Mouse (Mus musculus) mouse trophoblast stem cell (cell line): ENCODE data around the gene Gatad1.
"Not testable (repeated sequence)": the region's sequence is repeated elsewhere in the genome, so short reads cannot be mapped to it uniquely, and the experiment has no call there.

ENCODE experiments used
- in situ Hi-C, 2 experiments: fragments of 300-500 bp; cut with MseI, MboI; formaldehyde crosslinking; loops; 2 replicates in 1 of 2; 3 replicates in 1 of 2; pipeline ENCODE4 v1.15.1; 2025

Gene Gatad1

DNA sequence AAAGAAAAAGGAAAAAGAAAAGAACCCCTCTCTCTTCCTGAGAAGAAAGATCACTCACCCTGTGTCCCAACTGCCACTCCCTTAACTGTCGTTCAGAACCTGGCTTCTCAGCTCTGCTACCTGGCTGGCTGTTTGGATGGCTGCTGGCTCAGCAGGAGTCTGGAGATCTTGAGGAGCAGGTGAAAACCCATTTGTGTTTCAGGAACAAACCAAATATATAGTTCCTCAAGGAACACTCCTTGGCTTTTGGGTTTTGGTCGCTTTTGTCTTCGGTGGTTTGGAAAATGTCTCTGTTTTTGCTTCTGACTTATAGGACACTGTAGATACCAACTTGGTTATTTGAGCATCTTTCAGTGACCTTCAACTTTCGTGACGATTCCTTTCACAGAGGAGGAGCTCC lies at the start of gene Gatad1:
Gatad1 (minus strand) TSS at position 101 of the 400 bp plus-strand sequence.
- in situ Hi-C loops: no loop called here

DNA sequence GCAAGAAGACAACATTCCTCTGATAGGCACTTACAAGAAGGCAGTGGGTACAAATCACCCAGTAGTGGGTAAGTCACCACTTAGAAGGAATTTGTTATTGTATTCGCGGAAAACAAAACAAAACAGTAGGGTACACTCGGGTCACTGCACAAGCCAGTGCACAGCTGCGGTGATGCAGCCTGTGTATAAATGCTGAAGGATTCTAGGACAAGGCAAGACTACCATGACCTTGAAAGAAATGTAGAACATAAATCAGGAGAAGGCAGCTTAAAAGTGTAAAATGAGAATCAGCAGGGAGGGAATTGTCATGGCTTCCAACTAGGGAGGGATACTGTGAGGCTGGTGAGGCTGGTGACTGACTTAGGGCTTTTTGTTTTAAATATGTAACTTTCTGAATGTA lies 45.2 kb upstream of the Gatad1 start:
- in situ Hi-C loops: no loop called here

DNA sequence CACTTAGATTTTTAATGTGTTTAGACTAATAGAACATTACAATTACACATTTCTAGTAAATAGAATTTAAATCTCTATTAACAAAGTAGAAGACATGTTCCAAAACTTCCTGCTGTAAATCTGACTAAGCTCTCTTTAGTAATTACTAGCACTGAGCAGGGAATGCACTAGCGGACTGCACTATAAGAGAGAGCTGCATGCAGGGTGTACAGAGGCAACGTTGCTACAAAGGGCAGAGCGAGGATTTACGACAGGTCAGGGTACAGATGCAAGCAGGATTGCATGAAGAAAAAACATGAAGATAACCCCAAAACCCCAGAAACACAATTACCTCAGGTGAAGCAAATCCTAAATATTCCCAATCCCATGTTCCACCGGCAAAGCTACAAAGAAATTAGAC lies 43.0 kb upstream of the Gatad1 start:
- in situ Hi-C loops: no loop called here

DNA sequence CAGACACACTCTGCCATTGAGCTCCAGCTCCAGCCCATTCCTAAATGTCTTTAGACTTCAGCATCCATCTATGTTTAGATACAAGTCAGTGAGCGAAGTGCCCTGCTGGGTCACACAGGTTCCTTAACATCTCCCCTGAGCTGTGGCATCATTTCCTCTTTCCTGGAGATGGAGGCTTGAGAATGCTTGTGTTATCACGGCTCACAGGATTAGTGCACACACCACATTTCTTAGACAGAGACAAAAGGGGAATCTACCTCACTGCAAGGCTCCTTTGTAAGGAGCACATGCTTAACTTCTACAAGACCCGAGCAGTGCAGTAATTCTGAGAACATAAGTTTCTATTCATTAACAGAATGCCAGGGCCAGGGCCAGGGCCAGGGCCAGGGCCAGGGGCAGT lies 39.0 kb upstream of the Gatad1 start:
- in situ Hi-C loops: no loop called here

DNA sequence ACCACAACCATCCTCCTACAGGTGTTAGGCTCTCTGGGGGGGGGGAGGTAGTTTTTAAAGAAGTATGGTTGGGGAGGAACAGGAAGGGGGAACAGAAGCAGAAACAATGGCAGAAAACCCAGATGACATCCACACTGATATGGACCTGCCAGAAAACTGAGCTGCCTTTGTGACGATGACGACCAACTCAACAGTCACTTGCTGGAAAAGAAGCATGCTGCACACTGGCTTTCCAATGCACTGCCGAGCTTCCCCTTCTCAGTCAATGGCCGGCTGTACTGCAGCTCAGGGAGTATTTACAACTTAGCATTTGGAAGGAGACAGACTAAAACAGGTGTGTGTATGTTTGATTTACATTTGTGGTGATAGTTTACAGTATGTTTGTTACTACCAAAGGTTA lies 38.2 kb upstream of the Gatad1 start:
- in situ Hi-C loops: no loop called here

DNA sequence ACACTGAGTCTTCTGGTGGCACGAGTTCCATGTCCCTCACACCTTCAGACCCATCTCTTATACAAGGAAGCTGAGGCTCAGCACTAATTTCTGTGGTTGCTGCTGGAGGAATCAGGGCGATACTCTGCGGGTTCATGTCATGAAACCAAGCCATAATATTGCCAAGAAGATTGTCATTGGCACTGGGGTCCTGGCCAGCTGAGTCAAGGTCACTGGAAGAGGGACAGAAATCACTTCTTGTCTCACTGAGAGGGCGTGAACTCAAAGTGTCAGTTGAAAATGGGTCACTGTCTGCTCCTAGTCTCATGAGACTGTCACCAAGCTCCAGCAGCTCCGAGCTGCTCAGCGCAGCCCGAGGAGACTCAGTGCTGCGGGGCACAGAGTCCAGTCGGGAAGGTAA lies 36.0 kb upstream of the Gatad1 start:
- in situ Hi-C loops: no loop called here

DNA sequence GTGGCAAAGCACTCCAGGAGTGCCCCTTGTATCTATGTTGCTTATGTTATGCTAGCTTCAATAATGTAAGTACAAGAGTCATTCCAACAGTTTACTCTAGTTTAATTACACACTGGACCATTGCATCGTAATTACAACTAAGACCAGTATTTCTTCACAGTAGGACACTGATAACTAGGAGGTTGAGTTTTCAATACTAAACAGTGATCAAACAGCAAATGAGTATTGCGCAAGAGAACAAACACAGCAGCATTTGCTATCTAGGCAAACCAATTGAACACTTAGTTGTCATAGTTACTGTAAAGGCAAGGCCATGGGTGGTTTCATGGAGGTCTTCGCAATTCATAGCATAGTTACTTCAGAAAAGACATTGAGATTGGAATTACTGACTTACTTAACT lies 34.3 kb upstream of the Gatad1 start:
- in situ Hi-C loops: no loop called here

DNA sequence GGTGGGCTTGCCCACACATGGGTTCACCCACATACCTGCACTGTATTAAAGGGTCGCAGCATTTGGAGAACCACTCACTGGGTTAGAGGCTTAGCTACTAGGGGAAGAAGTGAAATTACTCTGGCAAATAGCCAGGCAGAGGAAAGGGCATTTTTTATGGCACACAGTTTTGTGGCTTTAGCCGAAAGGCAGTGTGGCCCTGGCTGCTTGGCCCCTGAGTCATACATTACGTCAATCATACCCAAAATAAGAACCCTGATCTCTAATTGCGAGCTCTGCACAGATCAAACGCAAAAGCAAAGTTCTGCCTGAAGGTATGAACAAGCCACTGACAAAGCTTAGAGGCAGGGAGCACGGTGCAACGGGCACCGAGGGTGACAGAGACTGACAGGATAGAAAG lies 31.3 kb upstream of the Gatad1 start:
- in situ Hi-C loops: no loop called here

DNA sequence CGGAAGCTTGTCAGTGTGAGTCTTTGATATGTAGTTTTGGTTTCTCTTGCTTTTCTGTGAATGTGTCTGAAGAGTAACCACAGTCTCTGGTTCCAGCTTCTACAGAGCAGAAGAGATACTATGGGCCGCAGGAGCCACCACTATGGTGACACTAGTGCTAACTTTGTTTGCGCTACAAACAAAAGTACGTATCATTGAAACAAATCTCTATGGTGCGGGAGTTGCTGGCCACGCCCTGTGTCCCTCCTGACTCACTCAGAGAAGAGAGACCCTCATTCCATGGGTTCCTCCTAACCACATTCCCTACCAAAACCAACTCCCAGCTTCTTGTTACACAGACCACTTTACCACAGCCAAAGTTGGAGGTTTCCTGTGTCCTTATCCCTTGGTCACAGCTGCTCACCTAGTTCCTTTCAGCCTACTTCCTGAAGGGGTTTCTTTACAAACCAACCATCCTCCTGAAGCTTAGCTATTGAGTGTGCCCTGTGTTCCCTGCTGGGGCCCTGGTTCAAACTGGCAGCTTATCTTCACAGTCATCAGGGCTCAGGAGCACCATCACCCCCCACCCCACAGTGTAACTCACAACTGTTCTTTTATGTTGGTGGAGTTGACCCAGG lies 13.1 kb upstream of the Gatad1 start:
- in situ Hi-C loops: no loop called here

DNA sequence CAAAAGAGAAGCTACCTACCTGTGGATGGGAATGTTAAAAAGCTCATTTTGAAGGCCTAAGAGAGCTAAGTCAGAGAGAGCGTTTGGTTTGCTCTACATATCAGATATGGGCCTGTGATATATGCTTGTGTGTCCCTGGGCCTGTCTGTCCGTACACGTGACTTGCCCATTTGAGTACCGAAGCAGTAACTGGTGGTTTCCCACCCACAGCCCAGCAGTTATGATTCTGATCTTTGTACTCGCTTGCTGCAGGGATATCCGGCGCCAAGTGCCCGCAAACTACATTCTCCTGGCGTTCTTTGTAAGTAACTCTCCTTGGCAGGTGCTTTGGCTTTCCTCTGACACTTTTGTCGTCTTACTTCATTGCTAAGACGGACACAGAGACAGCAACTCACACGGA lies 9.6 kb upstream of the Gatad1 start:
- in situ Hi-C loops: no loop called here

DNA sequence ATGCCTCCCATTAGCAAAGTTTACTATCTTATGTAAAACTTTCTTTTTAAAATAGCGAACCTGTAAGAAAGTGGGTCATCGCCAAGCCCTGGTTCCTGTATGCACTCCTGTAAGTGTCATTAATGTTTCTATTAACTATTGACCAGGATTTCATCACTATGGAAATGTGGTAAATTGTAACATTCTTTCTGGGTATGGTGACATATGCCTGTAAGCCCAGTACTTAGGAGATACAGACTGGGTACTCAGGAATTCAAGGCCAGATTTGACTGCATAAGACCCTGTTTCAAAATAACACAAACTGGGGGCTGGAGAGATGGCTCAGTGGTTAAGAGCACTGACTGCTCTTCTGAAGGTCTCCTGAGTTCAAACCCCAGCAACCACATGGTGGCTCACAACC lies 8.2 kb upstream of the Gatad1 start:
- in situ Hi-C loops: no loop called here

DNA sequence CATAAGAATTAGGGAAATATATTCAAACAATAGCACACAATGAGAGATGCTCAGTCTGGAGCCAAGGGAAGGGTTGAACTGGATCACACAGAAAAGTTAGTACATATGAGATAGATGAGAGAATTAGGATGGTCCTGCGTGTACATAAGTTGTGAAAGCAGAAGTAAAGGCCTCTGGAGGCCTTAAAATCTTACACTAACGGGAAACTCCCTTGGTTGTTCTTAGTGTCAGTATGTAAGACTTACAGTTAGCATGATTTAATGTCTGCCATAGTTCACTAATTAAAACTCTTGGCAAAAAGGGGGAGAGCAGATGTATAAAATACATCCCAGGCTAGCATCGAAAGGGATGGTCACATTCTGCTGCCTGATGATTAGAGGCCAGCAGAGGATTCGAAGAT lies 3.2 kb downstream of the Gatad1 start:
- in situ Hi-C loops: no loop called here

DNA sequence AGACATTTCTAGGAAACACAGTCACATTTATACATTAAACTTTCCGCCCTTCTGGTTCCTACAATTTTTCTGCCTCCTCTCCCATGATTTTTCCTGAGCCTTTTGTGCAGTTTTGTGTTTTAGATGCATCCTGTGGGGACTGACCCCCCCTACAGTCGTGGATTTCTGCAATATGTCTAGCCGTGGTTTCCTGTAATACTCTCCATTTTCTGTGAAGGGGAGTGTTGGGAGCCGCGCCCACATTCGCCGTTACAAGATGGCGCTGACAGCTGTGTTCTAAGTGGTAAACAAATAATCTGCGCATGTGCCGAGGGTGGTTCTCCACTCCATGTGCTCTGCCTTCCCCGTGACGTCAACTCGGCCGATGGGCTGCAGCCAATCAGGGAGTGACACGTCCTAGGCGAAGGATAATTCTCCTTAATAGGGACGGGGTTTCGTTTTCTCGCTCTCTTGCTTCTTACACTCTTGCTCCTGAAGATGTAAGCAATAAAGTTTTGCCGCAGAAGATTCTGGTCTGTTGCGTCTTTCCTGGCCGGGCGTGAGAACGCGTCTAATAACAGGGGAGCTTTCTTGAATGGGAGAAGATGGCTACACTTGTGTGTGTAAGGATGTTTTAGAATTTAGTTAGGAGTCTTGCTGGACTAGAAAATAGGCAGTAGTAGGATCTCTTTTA lies 3.9 kb downstream of the Gatad1 start:
- in situ Hi-C loops: not testable (repeated sequence)

DNA sequence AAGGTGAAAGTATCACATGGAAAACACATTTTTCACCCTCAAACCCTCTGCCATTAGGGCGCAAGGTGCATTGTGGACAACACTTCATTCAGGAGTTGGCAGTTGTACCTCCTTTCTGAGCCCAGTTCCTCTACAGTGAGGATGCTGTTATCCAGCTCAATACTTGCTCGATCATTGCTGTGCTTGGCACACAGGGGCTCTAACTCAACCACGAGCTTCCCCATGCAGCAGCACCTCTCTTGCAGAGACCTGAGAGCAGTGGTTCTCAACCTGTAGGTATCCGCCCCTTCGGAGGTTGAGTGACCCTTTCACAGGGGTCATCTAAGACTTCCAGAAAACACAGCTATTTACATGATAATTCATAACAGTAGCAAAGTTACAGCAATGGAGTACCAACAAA lies 5.4 kb downstream of the Gatad1 start:
- in situ Hi-C loops: no loop called here

DNA sequence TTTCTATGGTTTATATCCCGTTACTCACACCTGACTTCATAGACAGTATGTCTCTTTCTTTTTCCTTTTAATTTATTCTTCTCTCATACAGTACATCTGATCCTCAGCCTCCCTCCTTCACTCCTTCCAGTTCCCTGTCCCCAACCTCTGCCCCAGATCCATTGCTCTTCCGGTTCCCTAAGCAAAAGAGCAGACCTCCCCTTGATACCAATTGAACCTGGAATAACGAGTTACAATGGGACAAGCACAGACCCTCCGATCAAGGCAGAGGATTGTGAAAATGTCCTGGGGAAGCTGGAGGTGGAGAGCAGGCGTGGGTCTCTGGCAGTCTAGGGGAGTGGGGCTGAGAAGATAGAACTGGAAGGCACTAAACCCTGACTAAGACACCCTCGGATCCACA lies 6.1 kb downstream of the Gatad1 start, which contains the start of gene Tmbim7:
Tmbim7 (plus strand) TSS at position 301 of the 400 bp plus-strand sequence.
- in situ Hi-C loops: no loop called here

DNA sequence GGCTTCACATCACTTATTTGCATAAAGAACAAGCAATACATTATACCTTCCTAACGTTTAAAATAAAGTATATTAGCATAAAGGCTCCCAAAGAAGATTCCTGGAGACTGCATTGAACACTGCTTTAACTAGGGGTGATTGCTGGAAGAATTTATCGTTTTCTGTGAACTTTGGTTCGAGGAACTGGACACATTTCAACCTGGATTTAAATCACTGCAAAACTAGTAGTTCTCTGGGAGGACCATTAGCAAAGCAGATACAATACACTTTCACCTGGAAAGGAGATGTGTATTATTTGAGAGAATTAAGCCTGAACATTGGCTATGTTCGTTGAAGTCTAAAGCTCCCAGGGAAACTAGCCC lies 8.2 kb downstream of the Gatad1 start:
- in situ Hi-C loops: no loop called here

DNA sequence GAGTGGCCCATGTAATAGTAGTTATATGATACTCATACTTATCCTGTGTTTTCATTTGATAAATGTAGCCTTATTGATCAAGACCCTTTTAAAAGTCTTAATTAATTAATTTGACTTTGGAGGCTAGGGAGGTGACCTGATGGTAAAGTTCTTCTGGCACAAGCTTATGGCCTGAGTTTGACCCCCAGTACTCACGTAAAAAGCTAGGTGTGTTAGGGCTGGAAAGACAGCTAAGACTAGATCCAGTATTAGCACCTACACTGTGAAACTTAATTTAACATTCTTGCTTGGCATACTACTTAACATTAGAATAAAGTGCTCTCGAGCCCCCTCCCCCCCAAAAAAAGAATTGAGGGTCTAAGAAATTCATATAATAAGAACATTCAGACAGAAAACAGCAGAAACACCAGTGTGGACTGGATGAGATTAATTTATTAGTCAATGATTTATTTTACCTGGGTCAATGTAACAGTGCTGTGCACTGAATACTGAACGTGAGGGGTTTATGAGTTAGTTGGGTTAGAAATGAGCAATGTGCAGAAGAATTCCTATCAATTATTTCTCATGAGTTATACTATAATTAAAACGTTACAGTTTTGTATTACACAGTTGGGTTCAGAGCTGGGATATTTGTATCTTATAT lies 8.7 kb downstream of the Gatad1 start:
- in situ Hi-C loops: no loop called here

DNA sequence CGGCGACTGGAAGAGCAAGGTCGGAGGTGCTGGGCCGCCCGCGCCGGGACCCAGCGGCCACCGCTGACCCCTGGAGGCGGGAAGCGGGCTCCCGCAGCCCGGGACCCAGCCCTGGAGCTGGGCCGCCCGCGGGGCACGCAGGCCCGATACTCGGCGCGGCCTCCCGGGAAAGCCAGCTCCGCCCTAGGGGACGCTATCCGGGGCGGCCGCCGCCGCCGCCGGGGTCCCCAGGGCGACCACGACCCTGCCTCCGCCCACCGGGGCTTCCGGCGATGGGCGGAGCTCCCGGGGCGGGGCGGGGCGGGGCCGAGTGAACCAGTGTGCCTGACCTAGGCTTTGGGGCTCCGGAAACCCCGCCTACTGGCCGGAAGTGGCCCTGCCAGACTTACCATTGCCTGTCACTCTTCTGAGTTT lies 9.3 kb downstream of the Gatad1 start:
- in situ Hi-C loops: no loop called here

DNA sequence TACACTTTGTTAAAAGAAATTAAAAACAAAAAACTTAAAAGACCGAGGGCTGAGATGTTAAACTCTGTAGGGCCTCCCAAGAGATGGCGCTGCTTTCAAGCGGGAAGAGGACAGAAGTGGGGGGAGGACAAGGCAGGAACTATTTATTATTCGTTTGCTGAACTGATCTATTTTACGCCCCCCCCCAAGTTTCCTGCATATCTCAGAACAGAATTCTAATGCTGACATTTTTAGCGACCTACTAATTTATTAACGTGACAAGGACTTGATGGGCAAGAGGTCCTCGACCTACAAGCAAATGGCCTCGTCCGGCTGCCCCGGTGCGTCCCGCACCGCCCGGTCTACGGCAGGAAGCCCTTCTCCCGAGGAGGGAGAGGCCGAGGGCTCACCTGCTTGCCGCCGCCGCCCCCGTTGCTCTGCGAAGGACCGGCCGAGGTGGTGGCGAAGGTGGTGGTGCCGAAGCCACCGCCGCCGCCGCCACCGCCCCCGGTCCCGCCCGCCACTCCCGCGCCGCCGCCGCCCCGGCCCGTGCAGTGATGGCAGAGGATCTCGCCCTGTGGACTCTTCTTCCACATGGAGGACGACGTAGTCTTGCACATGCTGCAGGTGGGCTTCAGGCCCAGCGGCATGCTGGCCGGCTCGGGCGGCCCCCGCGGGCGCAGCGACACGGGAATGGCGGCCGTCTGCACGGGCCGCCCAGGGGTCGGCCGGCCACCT lies 9.8 kb downstream of the Gatad1 start:
- in situ Hi-C loops: no loop called here

DNA sequence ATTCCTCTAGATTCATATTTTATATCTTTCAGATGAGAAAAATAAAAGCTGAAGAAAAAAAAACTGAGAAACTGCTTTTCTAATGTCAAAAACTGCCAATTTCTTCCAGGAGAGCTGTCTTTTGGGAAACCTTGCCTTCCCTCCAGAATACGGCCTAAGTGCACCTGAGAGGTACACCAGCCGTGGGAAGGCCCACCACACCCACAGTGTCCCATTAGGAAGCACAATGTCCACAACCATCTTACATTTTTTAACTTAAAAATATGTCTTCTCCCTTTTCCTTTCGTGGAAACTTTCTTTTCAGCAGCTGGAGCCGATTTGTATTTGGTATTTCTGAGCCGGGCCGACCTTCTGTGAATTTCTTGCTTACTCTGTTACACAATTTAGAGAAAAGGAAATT lies 10.4 kb downstream of the Gatad1 start:
- in situ Hi-C loops: no loop called here

DNA sequence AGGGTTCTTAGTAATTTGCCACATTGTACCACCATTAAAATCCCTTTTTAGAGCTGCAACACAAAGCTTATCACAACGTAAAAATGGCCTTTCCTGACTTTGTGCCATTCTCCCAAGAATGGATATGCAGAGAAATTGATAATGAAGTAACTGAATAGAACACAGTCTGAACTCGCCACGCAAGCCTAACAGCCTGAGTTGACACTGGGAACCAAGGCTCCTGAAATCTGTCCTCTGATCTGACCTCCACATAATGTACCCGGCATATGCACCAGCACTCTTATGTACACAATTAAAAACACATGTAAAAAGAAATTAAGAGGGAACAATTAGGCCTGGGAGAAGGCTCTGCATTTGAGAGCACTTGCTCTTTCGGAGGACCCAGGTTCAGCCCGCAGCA lies 11.7 kb downstream of the Gatad1 start:
- in situ Hi-C loops: no loop called here

DNA sequence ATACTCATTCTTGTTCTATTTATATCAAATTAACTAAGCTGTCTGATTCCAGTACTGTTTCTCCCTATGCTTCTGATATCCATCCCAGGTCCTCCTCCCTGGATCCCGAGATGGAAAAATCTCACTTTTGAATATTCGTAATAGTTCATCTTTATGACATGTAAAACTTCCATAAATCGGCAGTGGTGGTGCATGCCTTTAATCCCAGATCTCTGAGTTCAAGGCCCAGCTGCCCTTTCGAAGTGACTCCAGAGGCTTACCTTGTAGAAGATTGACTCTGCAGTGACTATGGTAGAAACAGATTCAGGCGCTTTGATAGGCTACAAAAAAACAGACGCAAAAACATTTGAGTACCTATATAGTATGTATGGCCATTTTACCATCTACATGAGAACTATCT lies 12.4 kb downstream of the Gatad1 start:
- in situ Hi-C loops: no loop called here

DNA sequence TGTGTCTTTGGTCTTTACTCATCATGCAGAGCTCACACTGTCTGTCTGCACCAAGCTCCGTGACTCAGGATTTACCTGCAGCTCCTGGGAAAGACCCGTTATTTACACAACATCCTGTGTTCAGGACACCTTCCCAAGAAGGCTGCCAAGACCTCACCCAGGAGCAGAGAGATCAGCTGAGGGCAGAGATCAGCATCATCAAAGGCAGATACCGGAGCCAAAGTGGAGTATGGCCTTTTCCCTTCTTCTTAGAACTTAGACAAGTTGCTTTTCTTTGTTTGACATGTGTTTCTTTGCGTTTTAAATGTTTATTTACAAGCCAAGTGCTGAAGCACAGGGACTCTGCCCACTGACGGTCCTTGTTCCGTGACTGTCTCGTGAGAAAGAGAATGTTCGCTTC lies 21.7 kb downstream of the Gatad1 start:
- in situ Hi-C loops: no loop called here
